Mouse (Mus musculus): ENCODE results near the gene Med25. TPM values are rescaled to one million over a fixed set of nuclear protein-coding genes. Genes with fewer than 3 reads are reported as not detected.
A peak's percentile ranks its signal among the peaks of the same experiment; 100 is the strongest.

Gene Med25
- total RNA-seq, 2 experiments from 2014 or later = 117 to 121 TPM

DNA sequence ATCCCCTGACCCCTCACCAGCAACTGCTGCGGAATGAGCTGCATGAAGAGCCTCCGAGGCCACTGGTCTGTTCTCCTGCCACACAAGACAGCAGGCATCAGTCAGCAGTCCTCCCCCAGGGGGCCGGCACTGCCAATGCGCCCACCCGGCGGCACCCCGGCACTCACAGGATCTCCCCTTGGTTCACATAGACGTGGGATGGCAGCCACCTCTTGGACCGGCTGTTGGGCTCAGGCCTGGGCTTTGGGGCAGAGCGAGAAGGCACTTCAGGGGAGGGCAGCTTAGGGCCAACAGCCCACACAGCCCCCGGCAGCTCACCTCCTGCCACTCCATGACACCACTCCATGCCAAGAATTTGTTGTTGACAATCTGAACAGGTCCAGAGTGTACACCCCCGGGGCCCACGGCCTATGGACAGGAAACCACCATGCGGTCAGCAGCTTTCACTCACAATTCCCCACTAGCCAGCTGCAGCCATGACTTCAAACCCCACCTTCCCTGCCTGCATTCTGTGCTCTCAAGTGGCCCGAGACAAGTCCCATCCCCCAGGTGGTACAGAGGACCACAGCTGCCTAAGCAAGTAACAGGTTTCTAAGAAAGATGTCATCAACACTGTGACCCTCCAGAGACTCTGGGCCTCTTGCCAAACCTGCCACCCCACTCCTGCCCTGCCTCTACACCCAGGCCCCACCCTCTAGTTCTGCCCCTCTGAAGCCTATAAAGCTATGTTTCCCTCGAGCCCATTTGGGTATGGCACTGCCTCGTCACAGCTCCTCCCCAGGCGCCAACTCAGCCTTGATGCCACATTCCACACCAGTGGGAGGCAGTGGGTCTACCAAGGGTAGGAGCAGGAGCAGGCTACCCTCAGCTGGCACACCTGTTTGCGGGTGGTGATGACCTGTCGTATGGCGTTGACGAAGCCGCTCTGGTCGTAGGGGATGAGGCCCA is 27.6 kb downstream of the Med25 start:
- no peak for DNase-seq (ENCODE audit: low spot score in 2 of 2)

DNA sequence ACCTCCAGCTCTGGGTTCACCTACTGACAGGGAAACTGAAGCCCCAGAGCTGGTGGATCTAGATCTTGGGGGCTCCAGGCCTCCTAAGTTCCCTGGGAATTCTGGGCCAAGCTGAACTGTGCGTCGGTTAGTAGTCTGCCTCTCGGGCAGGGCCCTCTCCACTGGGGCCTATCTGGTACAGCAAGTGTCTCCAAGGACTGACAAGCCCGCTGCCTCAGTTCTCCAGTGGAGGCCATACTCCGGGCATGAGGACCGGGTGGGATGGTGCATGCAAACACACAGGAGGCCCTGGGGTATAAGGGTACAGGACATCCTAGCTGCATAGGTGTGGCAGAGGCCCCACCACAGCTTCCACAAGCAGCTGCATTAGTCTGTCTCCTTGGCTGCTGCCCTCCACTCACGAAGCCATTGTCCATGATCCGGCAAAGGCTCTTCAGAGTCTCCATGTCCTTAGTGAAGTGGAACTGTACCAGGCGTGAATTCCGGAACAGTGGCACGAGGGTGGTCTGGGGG is 28.5 kb downstream of the Med25 start:
- no peak for DNase-seq (ENCODE audit: low spot score in 2 of 2)

DNA sequence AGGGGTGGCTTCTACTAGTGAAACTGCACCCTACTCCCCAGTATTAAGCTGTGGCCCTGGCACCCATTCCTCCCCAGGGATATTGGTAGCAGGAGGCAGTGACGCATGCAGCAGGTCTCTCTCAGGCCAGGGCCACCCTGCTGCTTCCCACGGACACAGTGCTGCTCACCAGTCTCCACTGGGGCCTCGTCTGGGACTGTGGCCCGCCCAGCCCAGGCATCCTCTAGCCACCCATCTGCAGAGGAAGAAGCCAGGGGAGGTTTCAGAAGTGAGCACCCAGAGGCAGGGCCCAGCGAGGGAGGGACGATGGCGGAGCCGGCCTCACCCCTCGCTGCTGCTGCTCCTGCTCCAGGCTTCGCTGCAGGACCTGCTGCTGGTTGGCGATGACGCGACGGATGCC is 29.3 kb downstream of the Med25 start:
- no peak for DNase-seq (ENCODE audit: low spot score in 2 of 2)

DNA sequence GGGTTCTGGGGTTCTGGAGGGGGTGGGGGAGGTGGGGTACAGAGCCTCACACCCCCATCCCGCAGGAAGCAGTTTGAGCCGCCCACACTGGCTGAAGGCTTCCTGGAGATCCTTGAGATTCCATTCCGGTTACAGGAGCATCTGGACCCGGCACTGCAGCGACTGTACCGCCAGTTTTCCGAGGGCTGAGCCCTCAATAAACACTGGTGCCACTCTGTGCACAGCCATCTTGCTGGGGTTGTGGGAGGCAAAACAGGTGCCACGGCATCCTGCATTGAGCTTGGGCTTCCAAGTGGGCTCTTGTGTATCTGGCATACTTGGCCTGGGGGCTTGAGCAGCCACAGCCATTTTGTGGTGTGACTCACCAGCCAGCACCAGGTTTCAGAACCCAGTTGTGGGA is 30.1 kb downstream of the Med25 start:
- DNase-seq (ENCODE audit: low spot score in 2 of 2) = no peak

DNA sequence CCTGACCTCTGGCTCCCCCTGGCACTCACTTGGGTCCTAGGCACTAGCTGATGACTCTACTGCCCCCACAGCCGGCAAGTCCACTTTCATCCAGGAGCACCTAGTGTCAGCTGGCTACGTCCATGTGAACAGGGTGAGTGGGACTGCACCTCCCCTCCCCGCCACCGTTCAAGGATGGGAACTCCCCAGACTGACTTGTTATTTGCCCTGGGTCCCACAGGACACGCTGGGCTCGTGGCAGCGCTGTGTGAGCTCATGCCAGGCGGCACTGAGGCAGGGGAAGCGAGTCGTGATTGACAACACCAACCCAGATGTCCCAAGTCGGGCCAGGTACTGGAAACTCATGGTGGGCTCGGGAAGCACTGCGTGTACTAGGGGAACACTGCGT is 31.1 kb downstream of the Med25 start:
- DNase-seq (ENCODE audit: low spot score in 2 of 2) = no peak

DNA sequence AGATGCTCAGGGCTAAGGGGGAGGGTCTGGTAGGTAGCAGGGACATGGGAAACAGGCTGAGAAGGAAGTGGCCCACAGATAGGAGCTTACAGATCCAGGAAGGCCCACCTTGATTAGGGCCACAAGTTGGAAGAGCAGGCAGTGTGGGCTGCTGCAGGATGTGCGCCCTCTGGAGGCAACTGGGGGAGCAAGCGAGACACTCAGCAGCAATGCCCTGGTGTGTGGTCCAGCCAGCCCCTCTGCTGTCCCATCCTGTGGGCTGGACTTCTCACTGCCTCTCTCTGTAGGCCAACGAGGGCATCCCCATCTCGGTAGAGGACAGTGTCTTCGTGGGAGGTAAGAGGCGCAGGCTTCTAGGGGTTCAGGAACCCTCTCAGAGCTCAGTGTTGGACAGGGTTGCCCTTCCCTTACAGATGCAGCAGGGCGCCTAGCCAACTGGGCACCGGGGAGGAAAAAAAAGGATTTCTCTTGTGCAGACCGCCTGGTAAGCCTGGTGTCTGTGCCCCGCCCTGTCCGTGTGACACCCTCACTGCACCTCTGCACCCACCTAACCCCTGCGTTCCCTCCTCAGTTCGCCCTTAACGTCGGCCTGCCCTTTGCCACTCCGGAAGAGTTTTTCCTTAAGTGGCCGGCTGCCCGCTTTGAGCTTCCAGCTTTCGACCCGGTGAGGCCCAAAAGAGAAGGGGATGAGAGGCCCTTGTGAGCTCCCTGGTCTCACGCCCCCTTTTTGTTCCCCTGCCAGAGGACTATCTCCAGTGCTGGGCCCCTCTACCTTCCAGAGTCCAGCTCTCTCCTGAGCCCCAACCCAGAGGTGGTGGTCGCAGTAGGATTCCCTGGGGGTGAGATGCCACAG is 31.7 kb downstream of the Med25 start:
- DNase-seq (ENCODE audit: low spot score in 2 of 2) = peak in 1 of 2 experiments; percentile 64

DNA sequence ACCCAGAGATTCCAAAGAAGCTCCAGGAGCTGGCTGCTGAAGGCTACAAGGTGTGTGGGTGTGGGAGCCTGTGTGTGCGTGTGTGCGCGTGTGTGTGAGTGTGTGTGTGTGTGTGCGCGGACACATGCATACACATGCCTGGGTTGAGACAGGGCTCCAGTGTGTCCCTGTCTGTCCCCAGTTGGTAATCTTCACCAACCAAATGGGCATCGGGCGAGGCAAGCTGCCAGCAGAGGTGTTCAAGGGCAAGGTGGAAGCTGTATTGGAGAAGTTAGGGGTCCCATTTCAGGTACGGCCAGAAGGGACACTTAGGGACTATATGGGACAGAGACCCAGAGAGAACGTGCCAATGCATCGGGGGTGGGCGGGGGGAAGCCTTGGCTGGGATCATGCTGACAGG is 32.6 kb downstream of the Med25 start:
- no peak for DNase-seq (ENCODE audit: low spot score in 2 of 2)

DNA sequence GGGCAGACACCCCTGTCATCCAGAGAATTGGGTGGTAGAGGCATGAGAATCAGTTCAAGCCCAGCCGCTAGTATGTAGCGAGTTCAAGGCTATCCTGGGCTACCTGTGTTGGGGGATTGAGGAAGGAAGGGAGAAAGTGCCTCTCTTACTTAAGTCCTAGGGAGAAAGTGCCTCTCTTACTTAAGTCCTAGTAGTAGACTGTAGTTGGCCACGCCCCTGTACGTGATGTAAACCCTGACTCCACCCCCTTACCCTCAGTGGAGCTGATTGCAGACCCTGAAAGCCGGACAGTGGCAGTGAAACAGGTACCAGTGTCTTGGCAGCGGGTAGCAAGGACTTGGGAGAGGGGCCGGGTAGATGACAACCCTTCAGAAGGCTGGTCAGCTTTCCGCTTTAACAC is 34.6 kb downstream of the Med25 start:
- DNase-seq (ENCODE audit: low spot score in 2 of 2) = no peak

DNA sequence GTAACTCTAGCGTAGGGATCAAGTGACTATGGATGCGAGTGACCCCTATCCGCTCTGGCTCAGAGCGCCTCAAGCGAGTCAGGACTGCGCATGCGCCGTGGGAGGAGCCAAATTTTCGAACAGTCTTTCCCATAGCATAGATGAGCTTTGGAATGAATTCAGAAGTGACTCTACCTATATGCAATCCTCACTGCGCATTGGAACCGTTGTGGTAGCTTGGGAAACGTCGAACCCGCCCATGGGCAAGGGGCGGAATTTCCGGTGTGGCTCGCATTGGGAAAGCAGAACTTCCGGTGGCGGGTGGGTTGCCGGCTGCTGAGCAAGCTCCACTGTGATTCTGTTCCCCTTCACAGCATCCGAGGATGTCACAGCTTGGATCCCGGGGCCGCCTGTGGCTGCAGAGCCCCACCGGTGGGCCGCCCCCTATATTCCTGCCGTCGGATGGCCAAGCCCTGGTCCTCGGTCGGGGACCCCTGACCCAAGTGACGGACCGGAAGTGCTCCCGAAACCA is 35.4 kb downstream of the Med25 start, which contains the start of gene Pnkp:
TSS of gene Pnkp (plus strand) at position 98 of the 511 bp plus-strand sequence.
- DNase-seq (ENCODE audit: low spot score in 2 of 2) = peak; percentile 56 to 79

DNA sequence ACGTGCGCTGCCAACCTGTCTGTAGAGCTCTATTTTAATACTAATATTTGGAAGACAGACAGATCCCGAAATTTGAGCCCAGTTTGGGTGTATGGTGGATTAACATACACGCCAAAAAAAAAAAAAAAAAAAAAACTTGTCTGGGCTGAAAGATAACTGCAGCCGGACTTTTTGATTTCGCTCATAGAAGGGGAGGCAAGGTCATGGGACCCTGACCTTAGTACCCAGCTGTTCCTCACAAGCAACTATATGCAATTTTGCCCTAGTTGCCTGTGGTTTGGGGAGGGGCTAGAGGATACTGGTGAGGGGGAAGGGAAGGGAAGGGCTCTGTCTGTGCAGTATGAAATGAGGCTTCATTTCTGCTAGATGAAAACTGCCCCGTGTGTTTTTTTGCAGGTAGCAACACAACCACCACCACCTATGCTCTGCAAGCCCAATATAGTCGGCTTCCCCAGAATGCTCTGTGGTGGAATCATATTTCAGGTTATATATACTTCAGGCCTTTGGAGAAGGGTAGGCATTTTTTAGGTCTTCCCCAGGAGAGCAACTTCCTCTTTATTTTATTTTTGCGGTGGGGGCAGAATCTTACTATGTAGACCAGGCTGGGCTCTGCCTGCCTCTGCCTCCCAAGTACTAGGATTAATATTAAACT is 36.1 kb downstream of the Med25 start:
- no peak for DNase-seq (ENCODE audit: low spot score in 2 of 2)

DNA sequence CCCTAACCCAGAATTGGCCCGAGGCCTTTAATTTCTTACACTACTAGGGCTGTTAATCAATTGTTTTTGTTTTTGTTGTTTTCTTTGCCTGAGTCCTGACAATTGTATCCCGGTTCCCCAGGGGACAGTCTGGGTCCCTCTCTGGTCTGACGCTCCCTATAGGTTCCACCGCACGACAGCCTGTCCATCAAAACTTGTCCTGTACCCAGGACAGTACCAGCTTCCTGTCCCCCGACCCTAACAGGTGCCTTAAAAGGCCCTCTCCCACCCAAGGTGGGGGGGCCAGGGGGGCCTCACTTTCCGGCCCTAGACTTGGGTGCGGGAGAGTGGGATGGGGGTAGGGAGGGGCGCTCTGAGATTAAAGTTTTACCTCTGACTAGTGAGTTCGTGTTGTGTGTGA is 37.5 kb downstream of the Med25 start:
- DNase-seq (ENCODE audit: low spot score in 2 of 2) = no peak

DNA sequence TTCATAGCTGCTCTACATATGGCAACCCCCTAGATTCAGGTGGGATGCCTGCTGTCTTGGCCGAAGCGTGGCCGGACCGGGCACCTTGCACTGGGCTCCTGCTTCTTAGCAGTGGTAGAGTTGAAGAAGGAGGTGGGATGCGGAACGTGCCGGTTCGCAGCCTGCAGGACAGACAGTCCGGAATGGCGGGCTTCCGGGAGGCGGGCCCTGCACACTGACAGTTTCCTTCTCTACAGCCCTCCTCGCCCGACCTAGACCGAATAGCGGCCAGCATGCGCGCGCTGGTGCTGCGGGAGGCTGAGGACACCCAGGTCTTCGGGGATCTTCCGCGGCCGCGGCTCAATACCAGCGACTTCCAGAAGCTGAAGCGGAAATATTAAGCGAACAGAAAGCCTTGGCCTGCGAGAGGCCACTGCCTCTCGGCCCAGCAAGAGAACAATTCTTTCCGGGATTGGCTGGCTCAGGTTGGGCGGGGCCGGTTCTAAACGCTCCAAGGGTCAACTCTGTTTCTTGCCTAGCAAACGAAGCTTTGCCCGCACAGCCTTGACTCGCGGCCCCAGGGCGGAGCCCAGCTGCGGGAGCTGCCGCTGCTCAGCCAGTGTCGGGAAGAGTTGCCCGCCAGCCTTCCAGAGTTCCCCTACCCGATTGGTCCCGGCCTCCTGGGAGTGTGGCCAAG is 38.0 kb downstream of the Med25 start:
- peak; percentile 67 to 85 for DNase-seq (ENCODE audit: low spot score in 2 of 2)

DNA sequence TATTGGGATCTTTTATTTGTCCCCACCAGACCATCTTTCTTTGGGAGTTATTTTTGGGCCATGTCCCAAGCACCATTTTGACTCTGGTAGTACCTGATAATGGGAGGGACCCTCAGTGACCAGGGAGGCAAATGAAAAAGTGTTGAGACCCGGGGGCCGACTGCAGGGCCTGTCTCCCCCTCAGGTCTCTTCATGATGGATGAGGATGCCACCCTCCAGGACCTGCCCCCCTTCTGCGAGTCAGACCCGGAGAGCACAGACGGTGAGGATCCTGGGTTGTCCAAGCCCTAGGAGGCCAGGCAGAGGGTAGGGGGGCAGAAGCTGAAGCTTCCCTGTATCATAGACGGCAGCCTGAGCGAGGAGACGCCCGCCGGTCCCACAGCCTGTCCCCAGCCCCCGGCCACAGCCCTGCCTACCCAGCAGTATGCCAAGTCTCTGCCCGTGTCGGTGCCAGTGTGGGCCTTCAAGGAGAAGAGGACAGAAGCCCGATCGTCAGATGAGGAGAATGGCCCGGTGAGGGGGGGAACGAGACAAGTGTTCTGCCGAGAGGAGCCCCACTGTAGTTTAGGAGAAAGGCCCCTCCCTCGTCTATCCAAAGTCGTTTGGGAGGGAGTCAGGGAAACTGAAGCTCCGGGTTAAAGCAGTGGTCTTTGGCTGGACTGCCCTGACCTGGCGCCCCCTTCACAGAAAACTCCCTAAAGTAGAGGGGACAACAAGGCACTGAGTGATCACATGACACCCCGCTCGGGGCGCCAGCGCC is 38.7 kb downstream of the Med25 start:
- no peak for DNase-seq (ENCODE audit: low spot score in 2 of 2)

DNA sequence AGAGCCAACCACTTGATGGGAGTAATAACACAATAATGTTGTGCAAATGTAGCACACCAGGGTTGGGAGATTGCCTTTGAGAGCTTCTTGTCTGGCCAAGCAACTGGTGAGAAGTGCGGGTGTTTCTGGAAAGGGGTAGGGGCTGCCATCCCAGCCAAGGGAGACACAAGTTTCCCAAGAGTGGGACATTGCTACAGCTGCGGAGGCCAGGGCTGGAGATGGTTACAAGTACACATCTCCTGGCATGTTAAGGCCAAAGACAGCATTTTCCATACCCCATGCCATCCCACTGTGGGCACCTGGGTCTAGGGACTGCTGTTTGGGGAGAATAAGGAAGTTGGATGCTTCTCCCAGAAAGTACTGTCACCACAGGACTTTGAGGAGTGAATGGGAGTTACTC is 39.4 kb downstream of the Med25 start:
- no peak for DNase-seq (ENCODE audit: low spot score in 2 of 2)

DNA sequence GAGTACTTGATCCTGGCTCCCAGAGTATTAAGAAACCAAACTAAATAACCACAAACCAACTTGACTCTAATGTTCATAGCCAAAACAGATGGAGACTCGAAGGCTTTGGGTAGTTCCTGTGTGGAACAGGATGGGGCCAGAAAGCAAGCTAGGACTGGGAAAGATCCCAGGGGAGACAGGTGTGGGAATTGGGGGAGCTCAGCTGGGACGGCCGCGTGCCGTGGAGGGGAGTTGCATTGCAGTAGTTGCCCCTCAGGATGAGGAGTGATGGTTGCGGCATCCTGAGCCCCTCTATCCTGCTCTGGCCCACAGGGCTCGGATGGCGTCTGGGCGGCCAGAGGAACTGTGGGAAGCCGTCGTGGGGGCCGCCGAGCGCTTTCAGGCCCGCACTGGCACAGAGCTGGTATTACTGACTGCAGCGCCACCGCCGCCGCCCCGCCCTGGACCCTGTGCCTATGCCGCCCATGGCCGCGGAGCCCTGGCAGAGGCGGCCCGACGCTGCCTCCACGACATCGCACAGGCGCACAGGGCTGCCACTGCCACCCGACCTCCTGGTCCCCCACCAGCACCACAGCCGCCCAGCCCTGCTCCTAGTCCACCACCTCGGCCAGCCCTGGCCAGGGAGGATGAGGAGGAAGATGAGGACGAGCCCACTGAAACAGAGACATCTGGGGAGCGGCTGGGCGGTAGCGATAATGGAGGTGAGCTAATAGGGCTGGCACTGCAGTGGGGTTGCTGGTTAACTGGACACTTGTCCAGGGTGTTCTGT is 40.1 kb downstream of the Med25 start:
- DNase-seq (ENCODE audit: low spot score in 2 of 2) = no peak

DNA sequence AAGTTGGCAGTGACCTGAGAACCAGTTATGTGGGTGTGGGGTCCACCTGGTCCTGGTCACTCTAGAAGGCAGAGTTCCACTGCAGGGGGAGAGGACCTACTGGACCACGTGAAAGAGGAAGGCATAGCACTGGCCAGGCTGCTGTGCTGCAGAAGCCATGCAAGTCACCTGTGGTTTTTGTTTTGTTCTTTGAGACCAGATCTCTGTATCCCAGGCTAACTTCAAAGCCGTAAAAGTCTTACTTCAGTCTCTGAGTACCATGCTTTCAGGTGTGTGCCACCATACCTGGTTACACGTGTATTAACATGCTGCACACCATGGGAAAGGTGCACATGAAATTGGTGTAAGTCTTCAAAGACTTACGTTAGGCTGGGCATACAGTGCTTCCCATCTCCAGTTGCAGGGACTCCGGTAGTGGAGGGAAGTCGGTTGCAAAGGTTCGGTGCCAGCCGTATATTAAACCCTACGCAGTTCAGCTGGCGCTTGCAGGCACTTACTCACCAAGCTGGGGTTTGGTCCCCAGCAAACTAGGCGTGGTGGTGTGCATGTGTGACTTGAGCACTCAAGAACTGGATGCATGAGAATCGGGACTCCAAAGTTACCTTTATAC is 40.8 kb downstream of the Med25 start:
- DNase-seq (ENCODE audit: low spot score in 2 of 2) = no peak

DNA sequence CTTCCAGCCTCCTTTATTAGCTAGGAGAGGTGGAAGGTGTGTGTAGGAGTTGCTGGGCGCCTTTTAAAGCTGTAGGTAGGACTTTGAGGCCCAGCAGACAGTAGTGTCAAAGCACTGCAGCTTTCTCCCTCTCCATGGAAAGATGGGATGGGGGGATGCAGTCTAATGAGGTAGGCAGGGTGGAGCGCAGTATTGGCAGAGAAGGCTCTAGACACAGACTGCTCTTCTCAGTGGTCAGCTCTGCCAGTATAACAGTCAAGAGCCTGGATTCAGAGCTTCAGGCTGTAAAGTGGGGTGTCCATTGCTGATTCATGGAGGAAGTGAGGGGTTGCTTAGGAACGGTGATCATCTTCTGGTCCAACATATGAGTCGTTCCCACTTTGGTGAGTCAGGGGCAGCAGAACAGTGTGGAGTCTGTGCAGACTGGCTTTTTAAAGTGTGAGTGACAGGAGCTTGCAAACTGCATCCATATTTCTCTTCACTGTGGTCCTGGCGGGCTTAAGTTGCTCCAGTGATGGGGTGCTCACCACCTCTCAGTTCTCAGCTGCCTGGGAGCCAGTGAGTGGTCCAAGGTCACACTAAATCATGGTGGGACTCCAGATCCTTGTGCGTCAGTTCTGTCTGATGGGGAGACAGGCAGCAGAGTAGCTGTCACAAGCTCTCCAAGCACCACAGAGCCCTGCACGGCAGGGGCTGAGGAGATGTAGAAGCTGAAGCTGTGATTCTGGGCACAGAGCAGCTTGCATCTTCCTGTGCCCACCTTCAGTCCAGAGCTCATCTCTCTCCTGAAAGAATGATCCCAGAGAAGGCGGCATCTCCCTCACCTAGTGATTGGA is 41.5 kb downstream of the Med25 start:
- DNase-seq (ENCODE audit: low spot score in 2 of 2) = no peak

DNA sequence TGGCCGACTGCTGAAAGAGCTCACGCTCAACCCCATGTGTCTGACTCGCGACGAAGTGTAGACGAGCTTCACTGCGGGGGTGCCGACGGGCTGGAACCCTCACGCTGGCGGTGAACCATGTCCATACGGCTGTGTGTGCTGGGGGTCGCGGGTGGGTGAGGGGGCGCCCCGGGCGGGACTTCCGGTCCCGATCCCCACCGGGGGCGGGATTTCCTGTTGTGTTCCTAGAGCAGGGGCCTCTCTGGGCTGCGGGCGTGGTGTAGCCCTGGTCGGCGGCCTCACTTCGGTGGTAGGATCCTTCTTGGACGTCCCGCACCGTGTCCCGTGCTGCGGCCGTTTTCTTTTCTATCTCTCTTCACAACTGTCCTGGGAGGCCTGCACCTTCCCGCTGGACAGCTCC is 42.4 kb downstream of the Med25 start:
- DNase-seq (ENCODE audit: low spot score in 2 of 2) = peak in 1 of 2 experiments; percentile 69
